Mouse (Mus musculus) embryonic facial prominence, embryonic 15.5 days (tissue): ENCODE measurements around the gene Glg1. TPM values are rescaled to one million over a fixed set of nuclear protein-coding genes. Genes with fewer than 3 reads are reported as not detected.
"Not testable (repeated sequence)": the region's sequence is repeated elsewhere in the genome, so short reads cannot be mapped to it uniquely, and the experiment has no call there.

Experiments
- ATAC-seq: fragments of 200-750 bp; cut with Nextera tagmentation; 2 replicates; pipeline ENCODE4 v1.8.0; 2017; ENCODE audit warnings: low read depth, moderate TSS enrichment; ENCODE audit not compliant: insufficient number of reproducible peaks, low FRiP score, low TSS enrichment
- H3K27ac ChIP-seq: fragments of 300-500 bp; sonication (generic); replicated peaks from 2 replicates; pipeline ENCODE4 v1.5.1; 2015; ENCODE audit warnings: mild to moderate bottlenecking, inconsistent platforms
- H3K27me3 ChIP-seq: fragments of 300-500 bp; sonication (generic); 2 replicates; pipeline ENCODE4 v1.6.1; 2015; ENCODE audit warnings: inconsistent platforms
- H3K36me3 ChIP-seq: fragments of 300-500 bp; sonication (generic); 2 replicates; pipeline ENCODE4 v1.6.1; 2015; ENCODE audit warnings: mild to moderate bottlenecking, inconsistent platforms
- H3K4me1 ChIP-seq: fragments of 300-500 bp; sonication (generic); 2 replicates; pipeline ENCODE4 v1.6.1; 2015; ENCODE audit warnings: inconsistent platforms
- H3K4me2 ChIP-seq: fragments of 300-500 bp; sonication (generic); replicated peaks from 2 replicates; pipeline ENCODE4 v1.6.1; 2015; ENCODE audit warnings: mild to moderate bottlenecking, inconsistent platforms
- H3K4me3 ChIP-seq: fragments of 300-500 bp; sonication (generic); replicated peaks from 2 replicates; pipeline ENCODE4 v1.5.1; 2015; ENCODE audit warnings: mild to moderate bottlenecking, inconsistent platforms
- H3K9ac ChIP-seq: fragments of 300-500 bp; sonication (generic); 2 replicates; pipeline ENCODE4 v1.6.1; 2015; ENCODE audit warnings: inconsistent platforms
- H3K9me3 ChIP-seq: fragments of 300-500 bp; sonication (generic); replicated peaks from 2 replicates; pipeline ENCODE4 v1.6.1; 2016; ENCODE audit warnings: inconsistent platforms
- WGBS: fragments of 180-500 bp; shearing (Covaris S2); methylation state at CpG from one replicate; pipeline ENCODE4 v1.1.7; 2015; 5-methylcytosine and 5-hydroxymethylcytosine counted together
- polyA plus RNA-seq: library from polyadenylated mRNA; unstranded; fragments of >200 nt; fragmentation: Nextera tagmentation; extraction: Ambion mirVana; gene quantifications from 2 replicates; pipeline ENCODE4 v1.2.1, GENCODE M21; 2015

The Glg1 gene
- polyA plus RNA-seq, 1 experiment from 2014 or later: 80.6 TPM

GRCm38 (mm10) chr8:111246864-111247263 lies 12.2 kb downstream of the Glg1 start:
- H3K36me3 ChIP-seq, H3K4me3 ChIP-seq, H3K4me1 ChIP-seq, H3K27me3 ChIP-seq, H3K9me3 ChIP-seq, ATAC-seq, H3K4me2 ChIP-seq, H3K27ac ChIP-seq, H3K9ac ChIP-seq: not testable (repeated sequence)
- WGBS: 94% methylated on average over 1 of the region's 1 CpGs

DNA sequence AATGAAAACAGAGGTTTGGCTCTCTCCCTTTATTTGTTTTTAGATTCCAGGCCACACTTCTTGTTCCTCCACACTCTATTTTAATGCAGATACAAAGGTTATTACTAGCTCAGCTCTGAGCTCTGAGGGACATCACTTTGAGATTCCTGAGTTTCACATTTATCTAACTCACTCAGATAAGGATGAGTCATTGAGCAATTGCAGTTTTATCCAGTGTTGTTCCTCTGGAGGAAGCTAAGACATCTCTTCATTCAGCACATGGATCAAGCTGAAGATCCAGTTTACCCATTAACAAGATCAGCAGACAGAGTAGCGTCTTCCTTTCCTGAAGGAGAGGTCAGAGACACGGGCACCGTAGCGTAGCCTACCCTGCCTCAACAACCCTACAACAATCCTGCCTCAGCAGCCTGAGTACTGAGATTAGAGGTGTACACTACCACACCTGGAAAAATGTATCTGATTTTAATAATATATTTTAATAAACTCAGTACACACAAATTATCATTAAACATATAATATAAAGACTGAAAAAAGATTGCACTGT lies 12.7 kb downstream of the Glg1 start:
- no peaks in the 10 kb centered on the region for H3K36me3 ChIP-seq
- no peak overlapping the region for H3K27ac ChIP-seq
- no peak overlapping the region for H3K9ac ChIP-seq
- H3K4me3 ChIP-seq: no peak overlapping the region
- H3K4me2 ChIP-seq: no peak overlapping the region
- no peak for ATAC-seq
- H3K9me3 ChIP-seq: no peaks in the 10 kb centered on the region
- H3K4me1 ChIP-seq: no peaks in the 10 kb centered on the region
- WGBS: 81% methylated on average over 4 of the region's 4 CpGs
- no peaks in the 10 kb centered on the region for H3K27me3 ChIP-seq

DNA sequence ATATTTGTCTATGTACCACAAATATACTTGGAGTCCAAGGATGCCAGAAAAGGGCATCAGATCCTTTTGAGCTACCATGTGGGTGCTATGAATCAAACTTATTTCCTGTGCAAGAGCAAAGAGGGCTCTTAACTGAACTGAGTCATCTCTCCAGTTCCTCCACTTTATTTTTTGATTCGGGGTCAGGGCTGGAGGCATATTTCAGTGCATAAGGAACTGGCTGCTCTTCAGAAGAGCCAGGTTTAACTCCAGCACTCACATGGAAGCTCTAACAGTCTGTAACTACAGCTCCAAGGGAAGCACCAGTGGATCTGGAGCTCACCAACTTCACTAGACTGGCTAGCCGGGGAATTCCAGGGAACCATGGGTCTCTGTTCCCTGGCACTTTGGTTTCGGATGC lies 21.7 kb downstream of the Glg1 start:
- no peak overlapping the region for H3K4me3 ChIP-seq
- H3K27me3 ChIP-seq: no peaks in the 10 kb centered on the region
- H3K4me2 ChIP-seq: no peak overlapping the region
- H3K27ac ChIP-seq: no peak overlapping the region
- 79% methylated on average over 3 of the region's 3 CpGs for WGBS
- ATAC-seq: no peak
- H3K36me3 ChIP-seq: no peaks in the 10 kb centered on the region
- no peaks in the 10 kb centered on the region for H3K9me3 ChIP-seq
- H3K9ac ChIP-seq: no peak overlapping the region
- peaks cover 4% of the 10 kb centered on the region; the same call in 1 of the 2 replicates for H3K4me1 ChIP-seq

DNA sequence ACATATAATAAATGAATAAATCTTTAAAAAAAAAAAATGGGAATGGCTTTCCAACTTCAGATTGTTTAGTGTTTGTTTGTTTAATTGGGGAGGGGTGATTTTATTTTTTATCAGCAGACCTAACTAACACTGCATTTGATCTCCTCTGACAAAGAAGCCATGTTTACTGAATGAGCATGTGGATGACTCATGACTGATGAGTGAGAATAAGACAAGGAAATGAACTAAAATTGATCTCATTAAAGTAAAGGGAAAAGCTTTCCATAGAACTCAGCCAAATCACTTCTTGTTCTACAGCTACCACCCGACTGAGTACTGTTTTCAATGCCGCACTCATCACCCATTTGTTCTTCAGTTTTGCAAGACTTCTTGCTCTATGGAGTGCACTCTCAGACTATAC lies 25.3 kb downstream of the Glg1 start:
- H3K4me3 ChIP-seq: no peak overlapping the region
- no peak overlapping the region for H3K4me2 ChIP-seq
- H3K27me3 ChIP-seq: no peaks in the 10 kb centered on the region
- H3K36me3 ChIP-seq: no peaks in the 10 kb centered on the region
- no peak for ATAC-seq
- H3K4me1 ChIP-seq: peaks cover 4% of the 10 kb centered on the region; the same call in 1 of the 2 replicates
- H3K9me3 ChIP-seq: no peaks in the 10 kb centered on the region
- H3K27ac ChIP-seq: no peak overlapping the region
- H3K9ac ChIP-seq: no peak overlapping the region
- 86% methylated on average over 2 of the region's 2 CpGs for WGBS

- H3K27ac ChIP-seq: no peak overlapping the region
- WGBS: 61% methylated on average over 5 of the region's 5 CpGs
Measured at GRCm38 (mm10) chr8:111224153-111224552, 34.9 kb downstream of the Glg1 start.

DNA sequence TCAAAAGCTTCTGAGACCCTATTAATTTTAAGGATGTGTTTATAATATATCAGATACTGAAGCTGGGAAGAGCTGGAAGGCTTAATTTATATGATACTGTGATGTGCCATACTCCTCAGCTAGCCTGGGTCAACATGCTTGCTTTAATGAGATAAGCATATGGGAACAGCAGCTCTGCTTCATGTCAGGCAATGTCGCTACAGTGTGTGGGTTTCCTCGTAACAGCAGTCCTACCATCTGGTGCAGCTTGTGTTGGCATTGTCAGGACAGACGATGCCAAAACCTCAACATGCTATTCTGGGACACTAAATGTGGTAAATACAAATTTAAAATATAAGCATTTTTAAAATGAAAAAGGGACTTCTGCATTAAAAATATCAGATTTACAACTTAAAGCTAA lies 40.9 kb downstream of the Glg1 start:
- WGBS: 62% methylated on average over 3 of the region's 3 CpGs
- Histone ChIP-seq H3K4me3 (no peak overlapping the region), H3K36me3 (no peaks in the 10 kb centered on the region), H3K9me3 (no peaks in the 10 kb centered on the region), H3K27ac (no peak overlapping the region), H3K4me2 (no peak overlapping the region), H3K4me1 (no peaks in the 10 kb centered on the region), H3K27me3 (no peaks in the 10 kb centered on the region), H3K9ac (no peak overlapping the region)
- ATAC-seq: no peak

More at GRCm38 (mm10) chr8:111224153-111224552, 34.9 kb downstream of the Glg1 start:
- H3K9me3 ChIP-seq: no peaks in the 10 kb centered on the region
- peaks cover 14% of the 10 kb centered on the region for H3K4me1 ChIP-seq
- H3K4me3 ChIP-seq: no peak overlapping the region
- H3K4me2 ChIP-seq: no peak overlapping the region
- no peaks in the 10 kb centered on the region for H3K27me3 ChIP-seq
- no peaks in the 10 kb centered on the region for H3K36me3 ChIP-seq
- no peak overlapping the region for H3K9ac ChIP-seq
- ATAC-seq: no peak

DNA sequence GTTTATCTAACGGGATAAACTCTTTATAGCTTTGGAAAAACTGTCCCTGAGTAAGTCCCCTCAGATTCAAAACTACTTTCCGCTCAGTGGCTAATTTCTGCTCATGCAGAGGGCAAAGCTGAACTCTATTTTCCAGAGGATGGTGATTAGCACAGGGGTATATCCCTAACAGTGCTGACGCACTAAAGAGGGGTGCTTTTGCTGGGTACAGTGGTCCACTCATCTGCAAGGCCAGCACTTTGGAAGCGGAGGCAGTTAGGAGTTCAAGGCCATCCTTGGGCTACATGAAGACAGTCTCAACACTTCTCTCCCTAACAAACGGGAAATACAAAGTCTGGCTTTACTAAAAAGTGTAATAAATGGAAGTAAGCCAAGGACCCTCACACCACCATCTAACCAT lies 45.6 kb downstream of the Glg1 start:
- 88% methylated on average over 5 of the region's 5 CpGs for WGBS
- H3K9ac ChIP-seq: no peak overlapping the region
- no peak overlapping the region for H3K4me2 ChIP-seq
- no peaks in the 10 kb centered on the region for H3K4me1 ChIP-seq
- no peak overlapping the region for H3K27ac ChIP-seq
- H3K4me3 ChIP-seq: no peak overlapping the region
- no peaks in the 10 kb centered on the region for H3K27me3 ChIP-seq
- H3K9me3 ChIP-seq: no peaks in the 10 kb centered on the region
- ATAC-seq: no peak
- H3K36me3 ChIP-seq: no peaks in the 10 kb centered on the region

GRCm38 (mm10) chr8:111211180-111211579 lies 47.8 kb downstream of the Glg1 start:
- Histone ChIP-seq H3K36me3 (no peaks in the 10 kb centered on the region), H3K9me3 (no peaks in the 10 kb centered on the region), H3K27me3 (no peaks in the 10 kb centered on the region), H3K4me2 (no peak overlapping the region), H3K4me1 (no peaks in the 10 kb centered on the region), H3K4me3 (no peak overlapping the region), H3K27ac (no peak overlapping the region), H3K9ac (no peak overlapping the region)
- ATAC-seq: no peak
- 93% methylated on average over 2 of the region's 2 CpGs for WGBS

DNA sequence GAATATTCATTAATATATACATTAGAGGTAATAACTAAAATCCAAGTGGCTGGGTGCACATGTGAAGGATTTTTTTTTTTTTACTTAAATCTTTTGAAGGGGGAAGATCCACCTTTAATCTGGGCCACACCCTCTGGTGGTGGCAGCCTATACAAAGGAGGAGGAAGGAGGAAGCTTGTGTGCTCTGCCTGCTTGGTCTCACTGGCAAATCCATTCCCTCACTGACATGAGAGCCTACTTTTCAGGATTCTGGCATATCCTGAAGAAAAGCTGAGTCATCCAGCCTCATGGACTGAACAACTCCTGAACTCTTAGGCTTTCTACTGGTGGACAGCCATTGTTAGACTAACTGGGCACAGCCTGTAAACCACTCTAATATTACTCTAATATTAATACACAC lies 49.1 kb downstream of the Glg1 start:
- Histone ChIP-seq H3K4me2 (no peak overlapping the region), H3K36me3 (no peaks in the 10 kb centered on the region), H3K9me3 (no peaks in the 10 kb centered on the region), H3K9ac (no peak overlapping the region), H3K4me1 (no peaks in the 10 kb centered on the region), H3K4me3 (no peak overlapping the region), H3K27me3 (no peaks in the 10 kb centered on the region), H3K27ac (no peak overlapping the region)
- no peak for ATAC-seq

GRCm38 (mm10) chr8:111206321-111206720 lies 52.7 kb downstream of the Glg1 start:
- Histone ChIP-seq H3K9me3 (no peaks in the 10 kb centered on the region), H3K9ac (no peak overlapping the region), H3K4me3 (no peak overlapping the region), H3K4me1 (no peaks in the 10 kb centered on the region), H3K36me3 (no peaks in the 10 kb centered on the region), H3K27ac (no peak overlapping the region), H3K27me3 (no peaks in the 10 kb centered on the region), H3K4me2 (no peak overlapping the region)
- WGBS: 84% methylated on average over 6 of the region's 6 CpGs
- ATAC-seq: no peak

GRCm38 (mm10) chr8:111205033-111205432 lies 54.0 kb downstream of the Glg1 start:
- H3K9me3 ChIP-seq: no peaks in the 10 kb centered on the region
- H3K27me3 ChIP-seq: no peaks in the 10 kb centered on the region
- no peak overlapping the region for H3K4me2 ChIP-seq
- H3K36me3 ChIP-seq: no peaks in the 10 kb centered on the region
- H3K4me1 ChIP-seq: no peaks in the 10 kb centered on the region
- no peak overlapping the region for H3K9ac ChIP-seq
- no peak overlapping the region for H3K27ac ChIP-seq
- no peak overlapping the region for H3K4me3 ChIP-seq
- WGBS: 84% methylated on average over 6 of the region's 6 CpGs
- ATAC-seq: no peak

GRCm38 (mm10) chr8:111203341-111203740 lies 55.7 kb downstream of the Glg1 start:
- no peak overlapping the region for H3K27ac ChIP-seq
- no peak overlapping the region for H3K4me3 ChIP-seq
- H3K4me2 ChIP-seq: no peak overlapping the region
- no peaks in the 10 kb centered on the region for H3K9me3 ChIP-seq
- no peaks in the 10 kb centered on the region for H3K27me3 ChIP-seq
- H3K9ac ChIP-seq: no peak overlapping the region
- no peaks in the 10 kb centered on the region for H3K4me1 ChIP-seq
- no peak for ATAC-seq
- WGBS: 87% methylated on average over 2 of the region's 2 CpGs
- H3K36me3 ChIP-seq: 0 out of 2 replicates have a peak, but pooled peaks cover under 1% of the 10 kb centered on the region
